Mouse (Mus musculus): ENCODE results near the gene Wnt2.

The Wnt2 gene

DNA sequence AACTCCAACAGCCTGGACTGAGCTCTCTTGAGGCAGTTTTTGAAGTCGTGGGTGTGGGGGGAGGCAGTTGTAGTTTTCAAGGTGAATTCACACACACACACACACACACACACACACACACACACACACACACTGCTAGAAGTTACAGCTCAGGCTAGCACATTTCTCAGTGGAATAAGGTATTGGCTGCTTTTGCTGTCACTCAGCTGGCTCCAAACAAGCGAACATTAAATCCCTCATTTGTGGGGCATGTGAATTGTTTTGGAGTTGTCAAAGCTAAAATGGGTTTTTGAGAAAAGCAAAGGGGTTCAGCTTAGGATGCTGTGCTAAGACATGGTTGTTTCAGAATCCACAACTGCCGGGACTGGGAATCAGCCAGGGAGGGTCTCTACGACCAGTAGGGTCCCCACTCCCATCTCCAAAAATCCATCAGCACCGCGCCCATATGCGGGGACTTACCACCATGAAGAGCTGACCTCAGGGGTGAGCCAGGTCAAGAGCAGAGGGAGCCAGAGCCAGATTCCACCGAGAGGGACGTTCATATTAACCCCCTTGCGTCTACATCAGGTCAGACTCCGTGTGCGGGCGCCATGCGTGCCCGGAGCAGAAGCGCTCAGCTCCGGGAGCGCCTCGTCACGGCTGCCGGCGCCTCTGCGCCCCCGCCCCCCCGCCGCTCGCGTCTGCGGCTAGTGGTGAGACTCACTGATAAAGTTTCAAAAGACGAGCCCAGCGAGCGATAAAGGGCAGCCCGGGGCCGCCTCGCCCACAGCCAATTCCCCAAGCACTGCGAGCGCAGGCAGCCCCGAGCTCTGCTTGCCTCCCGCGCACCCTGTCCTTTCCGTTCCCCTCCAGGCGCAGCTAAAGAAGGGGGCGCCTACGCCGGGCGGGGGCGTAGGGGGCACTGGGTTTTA lies at the start of gene Wnt2:
Gene Wnt2 (minus strand): TSS at position 840 of the 911 bp plus-strand sequence.
- DNase-seq (ENCODE audit: low read depth, low spot score) = no peak

DNA sequence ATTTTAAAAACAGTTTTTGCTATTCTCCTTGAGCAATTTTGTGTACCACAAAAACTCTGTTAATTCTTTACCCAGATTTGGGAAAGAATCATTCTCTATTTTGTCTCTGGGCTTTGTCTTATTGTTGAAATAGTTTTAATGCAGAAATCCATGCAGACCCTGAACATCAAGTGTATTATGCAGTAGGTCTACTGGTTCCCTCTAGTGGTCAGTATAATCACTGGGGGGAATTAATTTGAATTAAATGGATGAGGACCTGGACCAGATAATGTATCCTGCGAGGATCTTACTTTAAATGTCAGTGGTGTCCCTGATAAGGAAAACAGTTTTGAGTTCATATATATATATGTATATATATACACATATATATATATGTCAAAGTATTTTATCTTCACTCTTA lies 48.2 kb upstream of the Wnt2 start:
- DNase-seq (ENCODE audit: low read depth, low spot score) = peak; percentile 77

- DNase-seq (ENCODE audit: low read depth, low spot score) = no peak
Observed at GRCm38 (mm10) chr6:18076986-18077385, 46.6 kb upstream of the Wnt2 start.

DNA sequence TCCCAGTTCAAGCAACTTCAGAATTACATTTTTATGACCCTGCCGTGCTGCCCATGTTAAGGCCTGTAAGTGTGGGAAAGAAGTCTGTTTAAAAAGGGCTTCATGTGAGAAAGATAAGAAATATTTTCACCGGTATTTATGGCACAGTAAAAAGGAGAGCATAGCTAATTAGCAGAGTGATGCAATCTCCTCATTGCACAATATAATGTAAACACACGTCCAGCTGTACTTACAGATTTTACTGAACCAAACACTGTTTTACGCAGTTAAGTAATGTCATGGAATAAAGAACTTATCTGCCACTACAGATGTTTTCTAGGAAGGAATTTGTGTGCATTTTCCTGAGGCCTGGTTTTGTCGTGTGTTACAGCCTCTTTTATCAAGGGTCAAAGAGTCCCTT lies 46.2 kb upstream of the Wnt2 start:
- DNase-seq (ENCODE audit: low read depth, low spot score) = peak; percentile 19

- DNase-seq (ENCODE audit: low read depth, low spot score) = no peak
Observed at GRCm38 (mm10) chr6:18057899-18058298, 27.5 kb upstream of the Wnt2 start.

- no peak for DNase-seq (ENCODE audit: low read depth, low spot score)
Observed at GRCm38 (mm10) chr6:18051702-18052101, 21.3 kb upstream of the Wnt2 start.

- DNase-seq (ENCODE audit: low read depth, low spot score) = no peak
Observed at GRCm38 (mm10) chr6:18044299-18044698, 13.9 kb upstream of the Wnt2 start.

- DNase-seq (ENCODE audit: low read depth, low spot score) = no peak
Observed at GRCm38 (mm10) chr6:18043172-18043571, 12.8 kb upstream of the Wnt2 start.

DNA sequence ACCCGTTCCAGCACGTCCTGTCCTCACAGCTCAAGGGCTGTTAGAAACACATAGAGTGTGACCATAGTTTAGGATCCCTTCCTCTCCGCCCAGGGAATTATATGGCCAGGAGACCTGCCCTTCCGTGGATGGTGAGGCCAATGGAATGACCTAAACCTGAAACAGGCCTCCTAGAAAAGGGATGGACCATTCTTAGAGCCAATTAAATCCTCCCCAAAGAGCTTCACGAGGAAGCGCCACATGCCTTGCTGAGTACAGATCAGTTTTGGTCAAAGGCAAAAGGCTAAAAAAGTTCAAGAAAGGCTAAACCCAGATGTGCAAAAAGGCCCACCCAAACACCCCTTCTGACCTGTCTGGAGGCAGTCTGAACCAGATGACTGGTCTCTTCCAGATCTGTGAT lies 1.9 kb upstream of the Wnt2 start:
- DNase-seq (ENCODE audit: low read depth, low spot score) = no peak

- no peak for DNase-seq (ENCODE audit: low read depth, low spot score)
Observed at GRCm38 (mm10) chr6:18031509-18032010, 1.2 kb upstream of the Wnt2 start.

DNA sequence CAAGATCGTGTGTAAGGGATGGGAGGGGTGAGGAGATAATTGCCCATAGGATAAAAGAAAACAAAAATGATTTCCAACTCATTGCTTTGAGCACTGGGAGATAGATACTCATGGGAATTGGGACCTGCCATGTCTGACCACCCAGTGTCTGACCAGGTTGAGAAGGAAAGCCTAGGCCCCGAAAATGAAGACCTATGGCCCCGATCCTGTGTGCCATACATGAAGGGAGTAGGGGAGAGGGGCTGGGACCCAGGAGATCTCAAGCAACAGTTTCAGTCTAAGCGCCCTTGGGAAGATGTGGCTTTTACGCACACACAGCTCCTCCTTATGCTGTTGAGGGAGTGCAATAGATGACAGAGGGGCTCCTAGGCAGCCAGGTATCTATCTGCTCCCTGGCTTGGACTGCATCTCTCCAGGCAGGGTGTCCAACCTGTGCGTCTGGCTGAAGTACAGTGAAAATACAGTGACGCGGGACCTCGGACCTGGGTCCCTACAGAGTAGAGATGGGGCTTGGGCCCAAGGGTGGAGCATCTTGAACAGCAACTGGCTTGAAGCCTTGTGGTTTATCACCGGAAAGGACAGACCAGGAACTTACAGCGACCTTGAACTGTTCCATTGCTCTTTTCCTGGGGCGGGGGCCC lies 603 bp upstream of the Wnt2 start:
- no peak for DNase-seq (ENCODE audit: low read depth, low spot score)

GRCm38 (mm10) chr6:18024133-18024794 lies 6.1 kb downstream of the Wnt2 start:
- DNase-seq (ENCODE audit: low read depth, low spot score) = no peak

DNA sequence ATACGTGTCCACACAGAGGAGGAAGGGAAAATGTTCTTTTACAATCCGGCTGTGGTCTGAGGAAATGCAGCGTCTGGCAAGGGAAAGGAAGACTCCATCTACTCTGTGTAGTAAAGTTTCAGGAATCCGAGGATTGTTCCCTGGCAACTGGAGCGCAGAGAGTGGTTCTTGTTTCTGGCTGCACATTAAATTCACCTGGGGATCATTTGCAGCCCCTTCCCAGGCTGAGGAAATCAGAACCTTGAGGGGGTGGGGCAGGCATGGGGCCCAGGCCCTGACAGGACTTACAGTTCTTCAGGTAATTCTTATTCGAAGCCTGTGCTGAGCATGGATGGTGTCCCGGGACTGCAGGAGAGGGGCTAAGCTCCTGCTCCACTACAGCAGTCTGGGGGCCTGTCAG lies 17.0 kb downstream of the Wnt2 start:
- DNase-seq (ENCODE audit: low read depth, low spot score) = no peak

GRCm38 (mm10) chr6:18007356-18007755 lies 23.0 kb downstream of the Wnt2 start:
- DNase-seq (ENCODE audit: low read depth, low spot score) = no peak

DNA sequence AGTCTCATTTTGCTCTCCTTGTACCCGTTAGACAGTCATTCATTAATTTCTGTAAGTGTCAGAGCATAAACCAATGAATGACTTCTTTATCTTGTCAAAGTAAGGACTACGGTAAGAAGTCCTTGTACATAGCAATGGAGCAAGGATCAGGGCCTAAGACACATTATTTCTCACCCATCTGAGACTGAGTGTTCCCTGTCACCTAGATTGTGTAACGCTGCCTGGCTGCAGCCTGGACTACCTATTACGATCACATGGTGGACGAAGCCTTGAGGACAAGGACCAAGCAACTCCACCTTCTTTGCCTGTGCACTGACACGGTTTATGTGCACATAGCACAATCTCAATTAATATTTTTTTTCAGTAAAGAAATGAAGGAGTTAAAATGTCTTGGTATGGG lies 28.3 kb downstream of the Wnt2 start:
- no peak for DNase-seq (ENCODE audit: low read depth, low spot score)

DNA sequence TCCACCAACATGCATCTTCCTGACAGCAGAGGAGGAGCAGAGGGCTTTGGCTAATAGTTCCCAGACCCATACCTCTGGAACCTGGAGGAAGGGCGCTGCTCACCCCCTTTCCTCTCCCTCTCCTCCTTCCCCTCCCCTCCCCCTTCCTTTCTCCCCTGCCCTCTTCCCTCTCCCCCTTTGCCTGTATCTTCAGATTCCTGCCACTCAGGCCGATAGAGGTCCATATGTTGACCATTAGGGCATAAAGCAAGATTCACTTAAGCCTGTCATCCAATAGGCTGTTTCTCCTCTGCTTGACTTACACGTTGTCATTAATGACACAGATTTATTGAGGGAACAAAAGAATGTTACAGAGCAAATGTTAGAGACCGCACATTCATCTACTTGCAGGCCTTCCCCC lies 31.9 kb downstream of the Wnt2 start:
- DNase-seq (ENCODE audit: low read depth, low spot score) = no peak

DNA sequence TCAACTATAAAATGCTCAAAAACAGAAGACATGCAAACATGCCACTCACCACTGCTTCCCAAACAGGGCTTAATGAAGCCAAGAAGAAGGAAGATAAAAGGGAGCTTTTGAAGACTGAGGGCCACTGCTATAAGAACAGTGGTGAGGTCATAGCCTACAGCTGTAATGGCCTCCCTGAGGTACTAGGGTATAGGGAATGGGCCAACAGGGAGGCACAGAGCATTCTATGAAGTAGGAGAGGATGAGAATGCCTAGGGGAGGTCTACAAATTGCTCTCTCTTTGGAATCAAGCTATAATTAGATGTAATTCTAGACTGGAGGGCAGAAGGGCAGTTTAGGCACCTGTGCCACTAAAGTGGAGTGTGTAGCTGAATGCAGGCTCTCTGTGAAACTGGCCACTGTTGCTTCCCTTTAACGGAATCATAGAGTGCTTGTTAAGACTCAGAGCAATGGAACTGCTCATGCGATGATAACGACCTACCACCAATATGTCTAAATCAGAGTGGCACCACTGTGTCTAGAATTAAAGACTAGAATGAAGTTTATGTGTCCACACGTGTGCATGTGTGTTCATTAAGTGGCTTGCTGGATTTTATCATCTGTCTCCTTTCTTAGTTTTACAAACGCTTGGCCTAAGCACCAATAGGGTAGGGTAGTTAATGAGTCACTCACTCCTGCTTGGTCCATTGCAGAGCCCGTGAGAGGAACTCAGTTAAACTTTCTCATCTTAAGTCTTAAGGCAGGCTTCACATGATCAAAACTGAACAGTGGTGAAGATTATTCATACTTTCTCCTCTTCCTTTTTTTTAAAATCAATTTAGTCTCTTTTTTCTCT lies 35.2 kb downstream of the Wnt2 start:
- no peak for DNase-seq (ENCODE audit: low read depth, low spot score)

- DNase-seq (ENCODE audit: low read depth, low spot score) = no peak
Observed at GRCm38 (mm10) chr6:17991625-17992024, 38.8 kb downstream of the Wnt2 start.

- no peak for DNase-seq (ENCODE audit: low read depth, low spot score)
Observed at GRCm38 (mm10) chr6:17990173-17991028, 40.0 kb downstream of the Wnt2 start.

GRCm38 (mm10) chr6:17979361-17979760 lies 51.0 kb downstream of the Wnt2 start:
- DNase-seq (ENCODE audit: low read depth, low spot score) = peak; percentile 32

Measured in 3T3-L1 (cell line).